In genomic region chr7:46767371-46767770, GRCm38 (mm10) we compare ENCODE assay signal across 23 mouse cellular contexts. TPM values are rescaled to one million over a fixed set of nuclear protein-coding genes. Genes with fewer than 3 reads are reported as not detected.
"Had no signal": no experiment of that assay in that cellular context is flagged by ENCODE, and none has a peak within 500 bp of the region (broad histone marks: within the 10 kb centered on the region; RNA-seq: fewer than 3 reads in every experiment).

No protein-coding gene starts in this region.

- H3K9ac ChIP-seq: kidney, embryonic 15.5 days; limb, embryonic 15.5 days; liver, embryonic 14.5 days; midbrain, embryonic 15.5 days; neural tube, embryonic 12.5 days had no signal

- H3K4me3 ChIP-seq: kidney, embryonic 15.5 days; limb, embryonic 15.5 days; megakaryocyte, embryonic 14.5 days; midbrain, embryonic 15.5 days; neural tube, embryonic 12.5 days had no signal

- H3K4me1 ChIP-seq: kidney, embryonic 15.5 days; limb, embryonic 15.5 days; megakaryocyte, embryonic 14.5 days; midbrain, embryonic 15.5 days; neural tube, embryonic 12.5 days had no signal

- H3K9me3 ChIP-seq: kidney, embryonic 15.5 days; limb, embryonic 15.5 days; megakaryocyte, embryonic 14.5 days; midbrain, embryonic 15.5 days; neural tube, embryonic 12.5 days had no signal

- H3K4me2 ChIP-seq: kidney, embryonic 15.5 days; limb, embryonic 15.5 days; midbrain, embryonic 11.5 days; midbrain, embryonic 15.5 days; neural tube, embryonic 12.5 days had no signal

- H3K27ac ChIP-seq: kidney, embryonic 15.5 days; limb, embryonic 15.5 days; liver, embryonic 14.5 days; macrophage; midbrain, embryonic 15.5 days; neural tube, embryonic 12.5 days had no signal

- H3K27me3 ChIP-seq: kidney, embryonic 15.5 days; limb, embryonic 15.5 days; megakaryocyte, embryonic 14.5 days; midbrain, embryonic 15.5 days; neural tube, embryonic 12.5 days had no signal

- DNase-seq: kidney, adult 2 months; kidney, postnatal 14 days; layer of hippocampus, postnatal 36 days; retina, postnatal 1 day; right cerebral cortex, postnatal 4 days; spleen, adult 18-20 months; thymus, adult 18-20 months; thymus, postnatal 14 days had no signal

- ATAC-seq: intestine, embryonic 16.5 days; midbrain, embryonic 15.5 days had no signal

RNA-seq across cellular contexts. Expression of gene Saa2, which starts 15.8 kb away (rescaled TPM):
- total RNA-seq: layer of hippocampus, postnatal 36 days; left cerebral cortex, adult 8-10 months; left cerebral cortex, postnatal 25 days; monocyte, adult 5-6 weeks had no signal
- polyA plus RNA-seq: intestine, embryonic 16.5 days; kidney, adult 2 months; liver, embryonic 14.5 days; macrophage; midbrain, embryonic 11.5 days; midbrain, embryonic 15.5 days; neural tube, embryonic 12.5 days; stomach, embryonic 14.5 days; urinary bladder, adult 2 months had no signal

RNA-seq across cellular contexts. Expression of gene Saa1, which starts 24.6 kb away (rescaled TPM):
- total RNA-seq: layer of hippocampus, postnatal 36 days; left cerebral cortex, adult 8-10 months; left cerebral cortex, postnatal 25 days; monocyte, adult 5-6 weeks had no signal
- polyA plus RNA-seq: kidney, adult 2 months; limb, embryonic 11.5 days; liver, embryonic 14.5 days; macrophage; midbrain, embryonic 11.5 days; urinary bladder, adult 2 months had no signal

RNA-seq across cellular contexts. Expression of gene Saa4, which starts 35.0 kb away (rescaled TPM):
- total RNA-seq: layer of hippocampus, postnatal 36 days; left cerebral cortex, adult 8-10 months; left cerebral cortex, postnatal 25 days; monocyte, adult 5-6 weeks had no signal
- polyA plus RNA-seq: kidney, adult 2 months; limb, embryonic 11.5 days; limb, embryonic 15.5 days; macrophage; midbrain, embryonic 11.5 days; midbrain, embryonic 15.5 days; neural tube, embryonic 12.5 days; stomach, embryonic 14.5 days; urinary bladder, adult 2 months had no signal
